Mouse (Mus musculus): ENCODE measurements around the gene Atg7.

GRCm38 (mm10) chr6:114644531-114644930 is 1.6 kb downstream of the Atg7 start:
- TF ChIP-seq POLR2A (IDR thresholded peaks at IDR 0.05; ENCODE audit: extremely low read depth, insufficient read depth, low read length) (no peak), CTCF (IDR thresholded peaks at IDR 0.05; ENCODE audit: low read depth, low read length) (no peak)
